Mouse (Mus musculus) bone marrow, adult 2 months (tissue): Measurements from ENCODE around the gene Nox4.

Source experiments
- CTCF ChIP-seq: fragments of 200-500 bp; IDR thresholded peaks from 2 replicates; pipeline ENCODE4 v1.5.1; 2011; ENCODE audit warnings: low read length, control low read depth; ENCODE audit not compliant: control insufficient read depth, insufficient read depth
- POLR2A ChIP-seq: fragments of 200-500 bp; IDR thresholded peaks from 2 replicates; pipeline ENCODE4 v1.6.1; 2011; ENCODE audit warnings: low read depth, mild to moderate bottlenecking, control low read depth, low read length, borderline replicate concordance; ENCODE audit not compliant: control insufficient read depth

GRCm38 (mm10) chr7:87303726-87304315, 57.9 kb downstream of the Nox4 start:
- TF ChIP-seq POLR2A, result no peak
- no peak for TF ChIP-seq CTCF
